Mouse (Mus musculus) right cerebral cortex, postnatal 36 days (tissue): Measurements from ENCODE around the gene Ust.
"Not testable (repeated sequence)": the region's sequence is repeated elsewhere in the genome, so short reads cannot be mapped to it uniquely, and the experiment has no call there.

Experiments used
- DNase-seq, 2 experiments: peaks; one replicate each; pipeline ENCODE4 v3.0.0; 2022; ENCODE audit warnings: low spot score in 2 of 2, mixed read lengths in 1 of 2

Gene Ust

GRCm38 (mm10) chr10:8518141-8519013 is at the start of gene Ust:
Gene Ust (minus strand): TSS chr10:8518825.
- DNase-seq = peak; percentile 33 to 43

GRCm38 (mm10) chr10:8561366-8561765 is 42.7 kb upstream of the Ust start:
- DNase-seq = no peak

GRCm38 (mm10) chr10:8559566-8559965 is 40.9 kb upstream of the Ust start:
- not testable (repeated sequence) for DNase-seq

GRCm38 (mm10) chr10:8552239-8552638 is 33.6 kb upstream of the Ust start:
- not testable (repeated sequence) for DNase-seq

DNA sequence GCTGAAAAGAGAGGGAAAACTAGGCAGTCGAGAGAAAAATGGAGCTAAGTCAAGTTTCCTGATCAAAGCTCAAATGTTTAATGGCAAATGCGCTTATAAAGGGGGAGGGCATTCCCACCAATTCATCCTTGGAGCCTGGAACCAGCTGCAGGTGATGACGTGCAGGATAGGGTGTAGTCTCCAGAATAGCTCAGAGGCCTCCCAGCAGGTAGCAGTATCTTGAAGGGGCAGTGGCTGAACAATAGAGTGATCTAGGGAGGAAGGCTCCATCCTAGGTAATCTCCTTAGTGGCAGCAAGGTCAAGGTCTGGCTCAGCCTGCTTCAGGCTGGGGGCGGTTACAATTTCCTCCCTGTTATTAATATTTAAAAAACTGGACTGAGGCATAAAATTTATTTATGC is 33.0 kb upstream of the Ust start:
- DNase-seq = not testable (repeated sequence)

GRCm38 (mm10) chr10:8541514-8541913 is 22.9 kb upstream of the Ust start:
- no peak for DNase-seq

GRCm38 (mm10) chr10:8535445-8535844 is 16.8 kb upstream of the Ust start:
- no peak for DNase-seq

GRCm38 (mm10) chr10:8531651-8532050 is 13.0 kb upstream of the Ust start:
- DNase-seq = no peak

- DNase-seq = no peak
Observed at GRCm38 (mm10) chr10:8530505-8531051, 12.0 kb upstream of the Ust start.

DNA sequence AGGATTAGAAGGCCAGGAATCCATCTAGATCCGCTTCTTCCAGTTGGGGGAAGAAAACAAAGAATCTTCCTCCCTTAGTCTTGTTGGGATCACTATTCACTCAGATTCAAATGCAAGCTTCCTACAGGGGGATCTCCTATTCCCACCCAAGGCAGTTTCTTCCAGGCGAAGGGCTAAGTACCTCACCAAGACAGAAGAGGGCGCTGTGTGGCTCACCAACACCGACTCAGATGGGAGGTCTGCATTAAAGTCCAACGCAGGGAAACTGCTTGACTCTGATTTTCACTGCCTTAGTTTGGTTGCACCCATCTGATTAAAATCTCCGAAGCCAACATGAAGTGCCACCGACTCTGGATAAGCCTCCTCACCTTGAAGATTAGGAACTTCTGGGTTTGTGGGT is 10.5 kb upstream of the Ust start:
- DNase-seq = no peak

- DNase-seq = no peak
Observed at GRCm38 (mm10) chr10:8525354-8525753, 6.7 kb upstream of the Ust start.

DNA sequence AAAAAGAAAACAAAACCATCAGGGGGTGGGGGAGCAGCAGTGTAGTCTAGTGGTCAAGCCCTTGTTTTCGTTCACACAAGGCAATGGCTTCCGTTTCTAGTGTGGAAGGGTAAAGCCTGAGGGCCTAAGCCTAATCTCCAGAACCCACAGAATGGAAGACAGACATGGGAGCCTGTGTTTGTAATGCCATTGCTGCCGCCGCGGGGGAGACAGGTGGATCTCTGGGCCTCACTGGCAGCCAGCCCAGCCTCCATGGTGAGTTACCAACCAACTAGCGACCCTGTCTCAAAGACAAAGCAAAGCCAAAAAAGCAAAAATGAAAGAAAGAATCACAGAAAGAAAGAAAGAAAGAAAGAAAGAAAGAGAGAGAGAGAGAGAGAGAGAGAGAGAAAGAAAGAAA is 2.9 kb upstream of the Ust start:
- no peak for DNase-seq

DNA sequence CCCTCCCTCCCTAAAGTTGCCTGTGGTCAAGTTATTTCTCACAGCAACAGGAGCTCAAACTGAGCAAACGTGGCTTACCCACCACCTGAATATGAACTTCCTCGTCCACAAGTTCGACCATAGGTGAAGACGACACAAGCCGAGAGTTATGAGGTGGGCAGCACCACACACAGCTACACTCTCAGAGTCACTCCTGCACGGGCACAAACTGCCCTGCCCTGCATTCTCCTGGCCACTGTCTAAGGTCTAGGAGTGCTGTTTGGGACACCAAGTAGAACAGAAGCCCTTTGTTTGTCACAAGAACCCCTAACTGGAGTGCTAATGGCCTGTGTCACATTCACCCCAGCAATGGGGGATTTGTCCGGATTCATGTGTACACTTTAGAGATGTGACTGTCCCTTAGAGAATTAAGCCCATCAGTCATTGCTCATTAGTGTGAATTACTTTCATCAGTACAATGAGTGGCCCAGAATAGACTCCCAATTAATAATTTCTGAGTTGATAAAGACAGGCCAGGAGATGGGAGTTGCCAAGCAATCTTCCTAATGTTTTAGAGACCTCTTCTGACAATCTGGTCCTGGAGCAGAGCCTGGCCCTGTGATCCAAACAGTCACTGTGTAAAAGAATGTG is 2.3 kb upstream of the Ust start:
- DNase-seq = no peak

DNA sequence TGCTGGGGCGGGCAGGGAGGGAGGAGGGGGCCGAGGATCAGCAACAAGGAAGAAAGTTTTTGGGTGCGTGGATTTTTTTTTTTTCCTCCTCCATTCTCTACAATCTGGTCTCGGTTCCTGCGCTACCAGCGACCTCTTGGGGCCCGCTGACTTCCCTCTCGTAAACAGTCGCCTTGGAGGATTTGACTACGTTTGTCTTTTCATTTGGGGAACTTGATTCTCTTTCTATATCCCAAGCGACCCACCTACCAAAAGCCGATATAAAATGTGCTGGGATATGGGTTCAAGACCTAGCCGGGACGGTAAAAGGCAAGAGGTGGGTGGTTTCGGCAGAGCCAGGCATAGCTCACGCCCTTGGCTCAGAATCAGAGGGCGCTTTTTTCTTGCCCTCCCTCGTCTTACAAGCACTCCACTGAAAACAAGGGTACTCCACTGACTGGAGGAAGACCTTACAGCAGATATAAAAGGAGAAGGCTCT is 428 bp upstream of the Ust start:
- no peak for DNase-seq

DNA sequence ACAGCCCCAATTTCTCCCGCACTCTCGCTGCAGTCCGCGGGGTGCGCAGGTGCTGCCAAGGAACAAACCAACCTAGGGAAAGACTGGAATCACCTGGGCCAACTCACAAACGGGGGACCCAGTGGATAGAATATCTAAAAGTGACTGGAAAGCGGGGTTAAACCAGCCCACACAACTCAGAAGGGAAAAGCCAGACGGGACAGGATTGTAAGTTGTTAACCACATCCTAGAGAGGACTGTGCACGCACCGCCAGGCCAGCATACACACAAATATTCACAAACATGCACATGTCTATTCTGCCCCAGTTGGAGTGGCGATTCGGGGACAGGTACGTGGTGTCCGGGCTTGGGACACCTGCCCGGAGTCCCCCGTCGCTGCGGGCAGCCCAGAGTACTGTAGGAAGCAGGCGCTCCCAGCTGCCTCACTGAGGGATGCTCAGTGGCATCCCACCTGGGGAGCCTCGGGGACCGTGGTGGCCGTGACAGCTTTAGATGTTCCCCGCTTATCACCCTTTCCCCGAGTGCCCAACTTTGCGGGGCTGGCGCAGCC is 959 bp downstream of the Ust start:
- DNase-seq = no peak

GRCm38 (mm10) chr10:8516916-8517524 is 1.6 kb downstream of the Ust start:
- no peak for DNase-seq

DNA sequence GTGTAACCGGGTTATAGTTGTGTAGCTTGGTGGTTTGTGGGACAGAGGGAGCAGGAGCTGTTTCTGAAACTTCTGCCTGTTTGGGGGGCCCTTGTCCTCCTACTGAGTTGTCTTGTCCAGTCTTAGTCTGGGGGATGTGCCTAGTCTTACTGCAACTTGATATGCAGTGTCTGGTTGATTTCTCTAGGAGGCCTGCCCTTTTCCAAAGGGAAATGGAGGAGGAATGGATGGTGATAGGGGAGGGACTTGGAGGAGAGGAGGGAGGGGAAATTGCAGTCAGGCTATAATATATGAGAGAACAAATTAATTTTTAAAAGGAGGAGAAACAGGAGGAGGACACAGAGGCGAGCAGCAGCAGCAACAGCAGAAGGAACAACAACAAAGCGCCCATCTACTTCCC is 4.9 kb downstream of the Ust start:
- DNase-seq = no peak

DNA sequence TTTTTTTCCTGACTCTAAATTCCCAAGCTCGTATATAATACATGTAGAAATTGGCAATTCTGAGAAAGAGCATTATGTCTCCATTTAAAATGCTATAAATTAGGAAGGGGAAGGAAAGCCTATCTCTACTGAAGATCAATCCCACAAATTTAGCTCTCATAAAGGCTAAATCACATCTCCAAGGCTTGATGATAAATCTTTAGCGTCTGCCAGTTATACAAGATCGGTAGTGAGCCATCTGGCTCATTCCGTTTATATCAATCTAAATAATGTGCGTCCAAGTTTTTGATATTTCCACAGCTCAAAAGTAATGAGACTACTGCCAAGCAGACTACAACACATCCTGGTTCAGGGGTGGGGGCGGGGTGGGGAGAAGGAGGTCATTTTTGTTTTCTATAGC is 6.4 kb downstream of the Ust start:
- no peak for DNase-seq

DNA sequence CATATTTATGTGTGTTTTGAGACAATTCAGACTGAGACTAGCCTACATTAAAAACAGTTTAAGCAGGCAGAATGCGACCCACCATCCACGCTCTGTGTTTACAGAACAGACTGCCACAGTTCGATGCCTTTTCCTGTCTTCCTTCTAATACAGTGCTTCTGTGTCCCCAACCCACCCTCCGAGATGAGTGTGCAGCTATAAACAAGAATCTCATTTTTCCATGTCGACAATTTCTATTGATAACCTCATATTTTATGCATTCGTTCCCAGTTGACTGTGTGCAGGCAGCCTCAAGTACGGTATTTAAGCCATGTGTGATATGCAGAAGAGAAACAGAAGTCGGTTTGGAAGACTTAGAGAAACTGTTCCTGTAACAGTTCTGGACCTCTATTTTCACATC is 6.9 kb downstream of the Ust start:
- DNase-seq = no peak

- no peak for DNase-seq
Observed at GRCm38 (mm10) chr10:8506247-8506573, 12.4 kb downstream of the Ust start.

- no peak for DNase-seq
Observed at GRCm38 (mm10) chr10:8505346-8506246, 13.0 kb downstream of the Ust start.
